Mouse (Mus musculus) cortical plate, adult 2 months (tissue): ENCODE measurements at regions not wholly inside any gene's neighbourhood (a gene's known extent, or its start where the extent isn't known, plus 50 kb on each side); places are given as distances from the start of the nearest gene placed in this dataset.

Experiments used
- H3K27ac ChIP-seq: fragments of 200-500 bp; 2 replicates; pipeline ENCODE4 v1.5.1; 2012; ENCODE audit warnings: low read length, control low read depth, inconsistent platforms; ENCODE audit not compliant: insufficient read depth
- H3K4me1 ChIP-seq: fragments of 200-500 bp; 2 replicates; pipeline ENCODE4 v1.6.1; 2011; ENCODE audit warnings: low read length; ENCODE audit not compliant: control insufficient read depth, insufficient read depth
- H3K4me3 ChIP-seq: fragments of 200-500 bp; 2 replicates; pipeline ENCODE4 v1.5.1; 2011; ENCODE audit warnings: mild to moderate bottlenecking, low read length, control low read depth; ENCODE audit not compliant: insufficient read depth
- CTCF ChIP-seq: fragments of 200-500 bp; IDR thresholded peaks from 2 replicates; pipeline ENCODE4 v1.5.1; 2011; ENCODE audit warnings: mild to moderate bottlenecking, control low read depth, low read length; ENCODE audit not compliant: insufficient read depth; ENCODE audit errors: extremely low read depth
- POLR2A ChIP-seq: fragments of 200-500 bp; IDR thresholded peaks from 2 replicates; pipeline ENCODE4 v1.6.1; 2011; ENCODE audit warnings: mild to moderate bottlenecking, low read length, control low read depth; ENCODE audit not compliant: insufficient read depth; ENCODE audit errors: extremely low read depth

DNA sequence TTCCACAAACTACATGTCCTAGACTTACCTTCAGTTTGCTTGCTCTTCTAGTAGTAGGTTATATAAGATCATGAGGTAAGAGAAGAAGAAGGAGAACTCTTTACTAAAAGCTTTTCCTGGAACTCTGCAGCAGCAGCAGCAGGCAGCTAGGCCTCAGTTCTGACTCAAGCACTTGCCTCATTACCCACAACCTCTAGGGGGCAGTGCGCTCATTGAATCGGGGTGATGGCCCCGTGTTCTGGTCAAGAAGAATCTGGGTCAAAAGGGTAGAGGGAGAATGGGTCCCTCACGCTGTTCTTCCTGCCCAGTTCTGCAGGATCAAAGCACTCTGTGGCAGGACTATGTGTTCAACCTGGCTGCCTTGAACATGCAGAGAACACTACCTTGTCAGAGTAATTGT, 109.9 kb upstream of the Otud4 start:
- TF ChIP-seq POLR2A (no peak), CTCF (peak; percentile 21; the same call in 1 of the 2 replicates)
- H3K27ac ChIP-seq = no peak overlapping the region
- H3K4me3 ChIP-seq = no peak overlapping the region
- no peaks in the 10 kb centered on the region for H3K4me1 ChIP-seq

DNA sequence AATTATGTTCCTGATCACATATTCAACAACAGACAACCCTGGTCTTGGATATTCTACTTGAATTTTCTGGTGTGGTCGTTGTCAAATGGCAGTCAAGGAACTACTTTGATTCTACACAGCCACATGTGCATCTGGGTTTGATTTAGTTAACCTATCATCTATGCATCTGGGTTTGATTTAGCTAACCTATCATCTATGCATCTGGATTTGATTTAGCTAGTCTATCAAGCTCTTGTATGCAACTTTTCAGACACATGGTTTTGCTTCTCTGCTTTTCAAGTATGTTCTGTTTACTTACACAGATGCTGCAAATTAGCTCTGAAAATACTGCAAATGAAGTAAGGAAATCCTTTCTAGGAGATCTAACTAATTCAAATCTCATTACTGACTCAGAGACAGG, 117.4 kb upstream of the Otud4 start:
- Histone ChIP-seq H3K4me3 (no peak overlapping the region), H3K4me1 (no peaks in the 10 kb centered on the region), H3K27ac (no peak overlapping the region)
- TF ChIP-seq CTCF = no peak
- no peak for TF ChIP-seq POLR2A

DNA sequence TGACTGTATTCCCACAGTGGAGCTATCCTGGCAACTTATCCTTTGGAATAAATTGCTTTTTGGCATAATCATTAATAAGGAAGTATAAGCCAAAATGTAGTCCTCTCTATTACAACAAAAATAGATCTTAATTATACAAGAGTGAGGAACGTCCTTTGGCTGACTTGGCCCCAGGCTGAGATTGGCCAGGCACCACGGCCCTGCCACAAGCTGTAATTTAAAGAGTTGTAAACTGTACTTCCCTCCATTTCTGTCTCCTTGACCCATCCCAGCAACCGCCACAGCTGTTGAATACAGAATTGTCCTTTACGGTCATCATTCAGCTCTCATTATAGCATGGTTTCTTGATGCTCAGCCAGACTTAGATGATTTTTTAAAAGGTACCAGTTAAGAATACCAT, 119.6 kb upstream of the Smad1 start:
- Histone ChIP-seq H3K4me3 (no peak overlapping the region), H3K27ac (no peak overlapping the region)
- no peak for TF ChIP-seq POLR2A
- TF ChIP-seq CTCF = no peak

GRCm38 (mm10) chr8:79515282-79515783, 116.0 kb upstream of the Smad1 start:
- no peak for TF ChIP-seq POLR2A
- H3K27ac ChIP-seq = no peak overlapping the region

More for the DNA sequence above, 119.6 kb upstream of the Smad1 start:
- no peaks in the 10 kb centered on the region for H3K4me1 ChIP-seq

GRCm38 (mm10) chr8:79514655-79515278, 115.4 kb upstream of the Smad1 start:
- Histone ChIP-seq H3K27ac (no peak overlapping the region), H3K4me3 (no peak overlapping the region), H3K4me1 (no peaks in the 10 kb centered on the region)
- TF ChIP-seq CTCF = no peak
- TF ChIP-seq POLR2A = no peak

More at GRCm38 (mm10) chr8:79515282-79515783, 116.0 kb upstream of the Smad1 start:
- Histone ChIP-seq H3K4me1 (no peaks in the 10 kb centered on the region), H3K4me3 (no peak overlapping the region)

DNA sequence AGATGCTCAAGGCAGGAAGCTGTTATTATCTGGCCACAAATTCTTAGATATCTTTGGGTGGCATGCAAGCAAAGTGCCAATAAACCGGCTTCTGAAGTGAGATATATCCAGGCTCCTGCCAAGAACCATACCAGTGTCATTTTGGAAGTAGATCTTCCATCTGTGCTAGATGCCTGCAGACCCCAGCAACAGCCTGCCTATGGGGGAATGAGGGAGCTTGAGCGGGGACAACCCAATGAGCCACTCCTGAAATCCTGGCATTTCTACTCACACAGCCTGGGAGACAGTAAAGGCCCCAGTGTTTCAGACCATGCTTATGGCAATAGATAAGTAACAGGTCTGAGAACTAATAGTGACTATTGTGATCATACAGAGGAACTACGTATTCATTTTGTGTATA, 109.3 kb upstream of the Smad1 start:
- no peaks in the 10 kb centered on the region for H3K4me1 ChIP-seq
- H3K27ac ChIP-seq = no peak overlapping the region
- H3K4me3 ChIP-seq = no peak overlapping the region
- TF ChIP-seq CTCF (no peak), POLR2A (no peak)

GRCm38 (mm10) chr8:79505381-79505780, 106.1 kb upstream of the Smad1 start:
- H3K4me1 ChIP-seq = no peaks in the 10 kb centered on the region
- TF ChIP-seq POLR2A (no peak), CTCF (no peak)
- no peak overlapping the region for H3K27ac ChIP-seq
- H3K4me3 ChIP-seq = no peak overlapping the region

DNA sequence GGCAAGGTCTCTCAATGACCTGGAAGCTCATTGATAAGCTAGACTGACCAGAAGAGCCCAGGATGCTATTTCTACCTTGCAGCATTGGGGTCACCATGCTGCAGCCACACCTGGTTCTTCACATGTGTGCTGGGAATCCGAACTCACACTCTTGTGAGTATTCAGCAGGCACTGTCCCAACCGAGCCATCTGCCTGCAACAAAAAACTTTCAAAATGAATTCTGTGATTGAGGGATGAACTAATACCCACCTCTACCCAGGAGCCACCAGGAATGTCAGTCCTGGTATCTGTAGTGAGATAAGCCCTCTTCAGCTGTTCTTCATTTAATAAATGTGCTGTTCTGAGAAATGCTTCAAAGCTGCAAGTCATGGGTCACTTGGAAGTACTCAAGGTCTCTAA, 104.6 kb upstream of the Smad1 start:
- H3K4me1 ChIP-seq = no peaks in the 10 kb centered on the region
- no peak for TF ChIP-seq CTCF
- TF ChIP-seq POLR2A = no peak
- no peak overlapping the region for H3K27ac ChIP-seq
- H3K4me3 ChIP-seq = no peak overlapping the region

- H3K27ac ChIP-seq = no peak overlapping the region
- H3K4me1 ChIP-seq = no peaks in the 10 kb centered on the region
- no peak overlapping the region for H3K4me3 ChIP-seq
- TF ChIP-seq POLR2A (no peak), CTCF (no peak)
These were observed 102.7 kb upstream of the Smad1 start for GRCm38 (mm10) chr8:79502062-79502461.

DNA sequence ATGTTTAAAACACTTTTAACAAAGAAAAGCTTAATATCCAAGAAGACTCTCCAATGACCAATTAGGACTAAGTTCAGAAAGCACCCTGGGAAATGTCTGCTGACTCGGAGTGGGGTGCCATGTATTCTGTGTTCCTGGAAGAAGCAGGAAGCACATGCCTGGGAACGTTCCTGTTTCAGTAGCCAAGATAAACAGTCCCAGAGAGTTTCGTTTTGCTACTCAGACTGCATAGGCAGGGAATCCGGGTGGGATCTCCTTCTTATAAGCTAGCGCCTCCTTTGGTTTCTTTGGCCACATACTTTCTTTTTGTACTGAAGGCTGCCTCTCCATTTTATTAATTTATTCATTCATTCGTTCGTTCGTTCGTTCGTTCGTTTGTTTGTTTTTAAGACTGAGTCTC, 101.9 kb upstream of the Smad1 start:
- H3K27ac ChIP-seq = peak overlapping the region; percentile 69; the same call in 1 of the 2 replicates
- H3K4me3 ChIP-seq = no peak overlapping the region
- TF ChIP-seq POLR2A (no peak), CTCF (no peak)
- no peaks in the 10 kb centered on the region for H3K4me1 ChIP-seq
